Mouse (Mus musculus): ENCODE measurements around the gene Ttc23l.

- TF ChIP-seq CTCF (IDR thresholded peaks at IDR 0.05; ENCODE audit: control insufficient read depth, insufficient read depth, insufficient replicate concordance, low read depth, low read length) (no peak), POLR2A (IDR thresholded peaks at IDR 0.05; ENCODE audit: control insufficient read depth, low read depth, low read length) (no peak)
Measured at GRCm38 (mm10) chr15:10470941-10471340, 87.5 kb downstream of the Ttc23l start.
